Mouse (Mus musculus): Measurements from ENCODE around the gene Csde1.

The Csde1 gene

GRCm38 (mm10) chr3:103020249-103020942 is at the start of gene Csde1:
Gene Csde1, plus strand, starts transcription at chr3:103020426.
- DNase-seq (ENCODE audit: low read depth in 2 of 2, low spot score in 2 of 2): peak; percentile 96 to 97

GRCm38 (mm10) chr3:102970508-102970907 is 49.7 kb upstream of the Csde1 start:
- DNase-seq (ENCODE audit: low read depth in 2 of 2, low spot score in 2 of 2): no peak

- DNase-seq (ENCODE audit: low read depth in 2 of 2, low spot score in 2 of 2): no peak
Observed at GRCm38 (mm10) chr3:102976906-102977305, 43.3 kb upstream of the Csde1 start.

- DNase-seq (ENCODE audit: low read depth in 2 of 2, low spot score in 2 of 2): no peak
Observed at GRCm38 (mm10) chr3:102979550-102980348, 40.5 kb upstream of the Csde1 start.

- no peak for DNase-seq (ENCODE audit: low read depth in 2 of 2, low spot score in 2 of 2)
Observed at GRCm38 (mm10) chr3:102980349-102980736, 39.9 kb upstream of the Csde1 start.

GRCm38 (mm10) chr3:102991041-102991440 is 29.2 kb upstream of the Csde1 start:
- no peak for DNase-seq (ENCODE audit: low read depth in 2 of 2, low spot score in 2 of 2)

GRCm38 (mm10) chr3:102992936-102993335 is 27.3 kb upstream of the Csde1 start:
- no peak for DNase-seq (ENCODE audit: low read depth in 2 of 2, low spot score in 2 of 2)

GRCm38 (mm10) chr3:102995233-102995604 is 25.0 kb upstream of the Csde1 start:
- no peak for DNase-seq (ENCODE audit: low read depth in 2 of 2, low spot score in 2 of 2)

- DNase-seq (ENCODE audit: low read depth in 2 of 2, low spot score in 2 of 2): peak; percentile 92 to 96
Observed at GRCm38 (mm10) chr3:102995605-102996321, 24.5 kb upstream of the Csde1 start, which contains the start of gene Sike1. Gene Sike1, plus strand, starts transcription at chr3:102995708.

GRCm38 (mm10) chr3:102997036-102997435 is 23.2 kb upstream of the Csde1 start:
- no peak for DNase-seq (ENCODE audit: low read depth in 2 of 2, low spot score in 2 of 2)

- DNase-seq (ENCODE audit: low read depth in 2 of 2, low spot score in 2 of 2): no peak
Observed at GRCm38 (mm10) chr3:102997591-102997990, 22.6 kb upstream of the Csde1 start.

- no peak for DNase-seq (ENCODE audit: low read depth in 2 of 2, low spot score in 2 of 2)
Observed at GRCm38 (mm10) chr3:103001595-103001994, 18.6 kb upstream of the Csde1 start.

- no peak for DNase-seq (ENCODE audit: low read depth in 2 of 2, low spot score in 2 of 2)
Observed at GRCm38 (mm10) chr3:103017350-103017749, 2.9 kb upstream of the Csde1 start.

GRCm38 (mm10) chr3:103019462-103019861 is 764 bp upstream of the Csde1 start:
- DNase-seq (ENCODE audit: low read depth in 2 of 2, low spot score in 2 of 2): no peak

GRCm38 (mm10) chr3:103020943-103021638 is 865 bp downstream of the Csde1 start:
- DNase-seq (ENCODE audit: low read depth in 2 of 2, low spot score in 2 of 2): peak; percentile 72 to 83

GRCm38 (mm10) chr3:103026174-103026573 is 5.9 kb downstream of the Csde1 start:
- peak in 1 of 2 experiments; percentile 41 for DNase-seq (ENCODE audit: low read depth in 2 of 2, low spot score in 2 of 2)

- no peak for DNase-seq (ENCODE audit: low read depth in 2 of 2, low spot score in 2 of 2)
Observed at GRCm38 (mm10) chr3:103040285-103040684, 20.1 kb downstream of the Csde1 start.

- DNase-seq (ENCODE audit: low read depth in 2 of 2, low spot score in 2 of 2): no peak
Observed at GRCm38 (mm10) chr3:103040861-103041379, 20.7 kb downstream of the Csde1 start.

GRCm38 (mm10) chr3:103056016-103056595 is 35.9 kb downstream of the Csde1 start:
- DNase-seq (ENCODE audit: low read depth in 2 of 2, low spot score in 2 of 2): no peak

GRCm38 (mm10) chr3:103057752-103058151 is 37.5 kb downstream of the Csde1 start:
- no peak for DNase-seq (ENCODE audit: low read depth in 2 of 2, low spot score in 2 of 2)
